Mouse (Mus musculus) embryonic facial prominence, embryonic 13.5 days (tissue): ENCODE data around the gene Klk1b21. TPM values are rescaled to one million over a fixed set of nuclear protein-coding genes. Genes with fewer than 3 reads are reported as not detected.
"Not testable (repeated sequence)": the region's sequence is repeated elsewhere in the genome, so short reads cannot be mapped to it uniquely, and the experiment has no call there.

Source experiments
- ATAC-seq: fragments of 200-750 bp; cut with Nextera tagmentation; 2 replicates; pipeline ENCODE4 v1.8.0; 2017; ENCODE audit warnings: low read depth; ENCODE audit not compliant: insufficient number of reproducible peaks, insufficient read depth, low FRiP score, low TSS enrichment
- H3K27ac ChIP-seq: fragments of 300-500 bp; sonication (generic); 2 replicates; pipeline ENCODE4 v1.5.1; 2015; ENCODE audit warnings: moderate library complexity, mild to moderate bottlenecking, inconsistent platforms
- H3K27me3 ChIP-seq: fragments of 300-500 bp; sonication (generic); 2 replicates; pipeline ENCODE4 v1.6.1; 2015; ENCODE audit warnings: mild to moderate bottlenecking, inconsistent platforms
- H3K36me3 ChIP-seq: fragments of 300-500 bp; sonication (generic); 2 replicates; pipeline ENCODE4 v1.6.1; 2015; ENCODE audit warnings: mild to moderate bottlenecking, inconsistent platforms
- H3K4me1 ChIP-seq: fragments of 300-500 bp; sonication (generic); 2 replicates; pipeline ENCODE4 v1.6.1; 2015; ENCODE audit warnings: inconsistent platforms
- H3K4me2 ChIP-seq: fragments of 300-500 bp; sonication (generic); 2 replicates; pipeline ENCODE4 v1.6.1; 2015; ENCODE audit warnings: moderate library complexity, mild to moderate bottlenecking, inconsistent platforms
- H3K4me3 ChIP-seq: fragments of 300-500 bp; sonication (generic); 2 replicates; pipeline ENCODE4 v1.5.1; 2015; ENCODE audit warnings: mild to moderate bottlenecking, inconsistent platforms
- H3K9ac ChIP-seq: fragments of 300-500 bp; sonication (generic); 2 replicates; pipeline ENCODE4 v1.6.1; 2015; ENCODE audit warnings: mild to moderate bottlenecking, inconsistent platforms
- H3K9me3 ChIP-seq: fragments of 300-500 bp; sonication (generic); 2 replicates; pipeline ENCODE4 v1.6.1; 2016; ENCODE audit warnings: inconsistent platforms
- WGBS: fragments of 180-500 bp; shearing (Covaris S2); methylation state at CpG from one replicate; pipeline ENCODE4 v1.1.7; 2015; ENCODE audit warnings: mixed read lengths; 5-methylcytosine and 5-hydroxymethylcytosine counted together
- polyA plus RNA-seq: library from polyadenylated mRNA; unstranded; fragments of >200 nt; fragmentation: Nextera tagmentation; extraction: Ambion mirVana; gene quantifications from 2 replicates; pipeline ENCODE4 v1.2.1, GENCODE M21; 2015

Klk1b21 gene
- polyA plus RNA-seq = not detected in 2 replicates

DNA sequence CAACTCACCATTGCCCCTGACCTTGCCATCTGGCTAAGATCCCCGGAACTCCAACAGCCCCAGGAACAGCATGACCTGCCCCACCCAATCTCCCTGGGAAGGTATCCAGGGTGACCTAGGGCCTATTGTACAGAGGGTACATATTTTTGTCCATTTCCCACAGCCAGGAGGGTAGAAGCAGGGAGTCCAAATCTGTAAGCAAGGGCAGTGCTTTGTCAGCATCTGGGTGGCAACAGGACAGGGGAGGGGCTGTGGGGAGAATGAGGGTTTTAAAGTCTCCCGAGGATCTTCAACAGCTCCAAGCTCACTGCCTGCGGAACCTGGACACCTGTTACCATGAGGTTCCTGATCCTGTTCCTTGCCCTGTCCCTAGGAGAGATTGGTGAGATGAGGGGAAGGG, at the start of gene Klk1b21:
Klk1b21 (plus strand) TSS at position 301 of the 400 bp plus-strand sequence.
- not testable (repeated sequence) for H3K4me3 ChIP-seq, ATAC-seq, H3K9me3 ChIP-seq, H3K9ac ChIP-seq, H3K4me2 ChIP-seq, H3K36me3 ChIP-seq, H3K27me3 ChIP-seq, H3K4me1 ChIP-seq, H3K27ac ChIP-seq
- 82% methylated on average over 3 of the region's 3 CpGs for WGBS

DNA sequence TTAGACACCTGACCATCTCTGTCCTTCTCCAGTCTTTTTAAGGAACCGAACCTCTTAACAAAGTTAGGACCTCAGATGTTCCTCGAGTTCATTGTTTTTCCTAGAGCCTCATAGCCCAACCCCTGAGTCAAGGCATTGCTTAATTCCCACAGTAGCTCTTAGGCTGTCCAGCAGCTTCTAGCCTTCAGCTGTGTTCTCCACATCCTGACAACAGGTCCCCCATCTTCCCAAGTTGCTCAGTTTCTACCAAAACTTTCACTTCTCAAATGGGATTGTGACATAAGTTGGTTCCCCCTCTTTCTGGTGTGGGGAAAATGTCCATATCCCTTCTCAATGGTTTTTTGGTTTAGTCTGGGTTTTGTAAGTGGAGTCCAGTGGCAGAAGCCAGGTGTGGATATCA, 30.0 kb upstream of the Klk1b21 start:
- WGBS = 71% methylated on average over 2 of the region's 2 CpGs
- H3K4me1 ChIP-seq = no peaks in the 10 kb centered on the region
- no peaks in the 10 kb centered on the region for H3K27me3 ChIP-seq
- no peaks in the 10 kb centered on the region for H3K36me3 ChIP-seq
- H3K27ac ChIP-seq = no peak overlapping the region
- ATAC-seq = no peak
- no peaks in the 10 kb centered on the region for H3K9me3 ChIP-seq
- H3K9ac ChIP-seq = no peak overlapping the region
- no peak overlapping the region for H3K4me2 ChIP-seq
- H3K4me3 ChIP-seq = no peak overlapping the region

DNA sequence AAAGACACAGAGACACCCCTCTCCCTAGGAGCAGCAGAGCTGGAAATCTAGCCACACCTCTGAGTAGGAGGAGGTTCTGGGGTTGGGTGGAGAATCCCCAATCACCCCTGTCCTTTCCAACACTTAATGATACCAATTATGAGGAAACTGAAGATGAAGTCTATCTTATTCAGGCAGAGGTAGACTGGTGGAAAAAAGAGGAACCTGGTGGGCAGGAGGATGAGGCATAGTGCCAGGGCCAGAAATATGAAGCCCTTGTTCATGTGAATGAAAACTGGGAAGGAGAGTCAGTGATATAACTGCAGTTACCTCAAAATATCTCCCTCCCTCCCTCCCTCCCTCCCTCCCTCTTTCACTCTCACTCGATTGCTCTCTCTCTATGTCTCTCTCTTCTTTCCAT, 24.4 kb upstream of the Klk1b21 start:
- H3K9ac ChIP-seq = no peak overlapping the region
- H3K4me3 ChIP-seq = no peak overlapping the region
- H3K4me1 ChIP-seq = no peaks in the 10 kb centered on the region
- no peaks in the 10 kb centered on the region; the same call in 1 of the 2 replicates for H3K9me3 ChIP-seq
- ATAC-seq = no peak
- H3K27me3 ChIP-seq = no peaks in the 10 kb centered on the region
- WGBS = 88% methylated on average over 1 of the region's 1 CpGs
- H3K4me2 ChIP-seq = no peak overlapping the region
- no peak overlapping the region for H3K27ac ChIP-seq
- no peaks in the 10 kb centered on the region for H3K36me3 ChIP-seq

DNA sequence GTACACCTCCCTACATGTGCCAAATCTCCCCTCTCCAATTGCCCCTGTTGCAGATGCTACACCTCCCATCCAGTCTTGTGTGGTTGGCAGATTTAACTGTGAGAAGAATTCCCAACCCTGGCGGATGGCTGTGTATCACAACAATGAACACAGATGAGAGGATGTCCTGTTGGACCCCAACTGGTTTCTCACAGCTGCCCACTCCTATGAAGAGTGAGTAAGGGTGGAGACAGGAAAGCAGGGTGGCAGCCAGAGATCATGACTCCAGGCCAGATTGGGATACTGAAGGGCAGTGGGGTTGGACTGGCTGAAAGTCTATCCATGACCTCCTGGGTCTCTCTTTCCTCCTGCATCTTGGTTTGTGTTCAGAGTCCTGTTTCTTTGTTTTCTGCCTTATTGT, 6.0 kb upstream of the Klk1b21 start:
- no peak for ATAC-seq
- 77% methylated on average over 1 of the region's 1 CpGs for WGBS
- H3K4me3 ChIP-seq = no peak overlapping the region
- H3K27ac ChIP-seq = no peak overlapping the region
- H3K27me3 ChIP-seq = no peaks in the 10 kb centered on the region
- H3K9me3 ChIP-seq = no peaks in the 10 kb centered on the region
- no peak overlapping the region for H3K4me2 ChIP-seq
- no peaks in the 10 kb centered on the region for H3K4me1 ChIP-seq
- no peaks in the 10 kb centered on the region for H3K36me3 ChIP-seq
- no peak overlapping the region for H3K9ac ChIP-seq

DNA sequence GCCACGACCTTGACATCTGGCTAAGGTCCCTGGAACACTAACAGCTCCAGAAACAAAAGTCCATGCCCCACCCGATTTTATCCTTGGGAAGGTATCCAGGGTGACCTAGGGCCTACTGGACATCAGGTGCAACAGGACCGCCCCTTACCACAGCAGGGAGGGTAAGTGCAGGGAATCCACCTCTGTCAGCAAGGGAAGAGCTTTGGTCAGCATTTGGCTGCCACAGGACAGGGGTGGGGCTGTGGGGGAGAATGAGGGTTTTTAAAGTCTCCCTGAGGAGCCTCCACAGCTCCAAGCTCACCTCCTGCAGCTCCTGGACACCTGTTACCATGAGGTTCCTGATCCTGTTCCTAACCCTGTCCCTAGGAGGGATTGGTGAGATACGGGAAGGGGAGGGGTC, 10.2 kb downstream of the Klk1b21 start, which contains the start of gene Klk1b22:
Klk1b22 (plus strand) TSS at position 301 of the 400 bp plus-strand sequence.
- H3K4me1 ChIP-seq = no peaks in the 10 kb centered on the region
- no peak within 1 kb of the TSS for H3K9ac ChIP-seq
- no peak within 1 kb of the TSS for H3K4me2 ChIP-seq
- no peaks in the 10 kb centered on the region for H3K27me3 ChIP-seq
- H3K36me3 ChIP-seq = no peaks in the 10 kb centered on the region
- no peak for ATAC-seq
- WGBS = 61% methylated on average over 4 of the region's 4 CpGs
- no peaks in the 10 kb centered on the region for H3K9me3 ChIP-seq
- H3K27ac ChIP-seq = no peak within 1 kb of the TSS
- no peak within 1 kb of the TSS for H3K4me3 ChIP-seq

DNA sequence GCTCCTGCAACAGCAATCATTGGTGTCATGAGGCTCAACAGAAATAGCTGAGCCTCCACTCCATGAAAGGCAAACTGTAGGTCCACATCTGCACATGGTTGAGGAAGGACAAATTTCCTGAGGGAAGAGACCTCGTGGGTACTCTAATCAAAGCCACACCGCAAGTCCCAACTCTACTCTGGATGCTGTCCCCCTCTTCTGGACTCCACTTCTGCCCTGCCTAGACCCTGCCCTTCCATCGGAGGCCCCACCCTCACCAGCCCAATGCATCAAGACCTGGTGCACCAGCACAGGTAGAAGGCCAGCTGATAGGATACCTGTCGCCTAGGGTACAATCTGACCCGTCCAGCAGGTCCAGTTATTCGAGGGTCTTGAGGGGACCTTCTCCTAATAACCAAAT, 21.3 kb downstream of the Klk1b21 start:
- no peaks in the 10 kb centered on the region for H3K4me1 ChIP-seq
- WGBS = 87% methylated on average over 6 of the region's 6 CpGs
- no peak for ATAC-seq

DNA sequence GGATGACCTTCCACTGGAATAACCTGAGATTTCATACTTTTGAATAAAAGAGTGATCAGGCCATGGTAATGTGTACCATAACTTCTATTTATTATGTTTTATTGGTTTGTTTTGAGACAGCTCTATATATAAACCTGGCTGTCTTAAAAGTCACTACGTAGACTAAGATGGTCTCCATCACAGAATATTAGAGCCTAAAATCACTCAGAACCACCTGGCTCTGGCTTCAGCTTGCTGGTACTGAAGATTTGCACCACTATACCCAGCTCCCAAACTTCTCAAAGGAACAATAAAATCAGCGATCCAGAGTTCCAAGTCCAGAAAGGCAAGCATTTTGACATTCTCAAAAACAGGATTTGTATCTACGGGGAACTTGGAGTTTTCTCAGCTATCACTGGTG, 34.3 kb downstream of the Klk1b21 start, which contains the start of gene Klk1b16:
Klk1b16 (plus strand) TSS at position 301 of the 400 bp plus-strand sequence.
- no peak within 1 kb of the TSS for H3K4me3 ChIP-seq
- WGBS = 88% methylated on average over 3 of the region's 3 CpGs
- ATAC-seq = no peak
- no peak within 1 kb of the TSS for H3K4me2 ChIP-seq
- H3K27me3 ChIP-seq = no peaks in the 10 kb centered on the region
- H3K9me3 ChIP-seq = no peaks in the 10 kb centered on the region
- no peak within 1 kb of the TSS for H3K9ac ChIP-seq
- no peaks in the 10 kb centered on the region for H3K4me1 ChIP-seq
- no peaks in the 10 kb centered on the region for H3K36me3 ChIP-seq
- H3K27ac ChIP-seq = no peak within 1 kb of the TSS

More for the DNA sequence above, 21.3 kb downstream of the Klk1b21 start:
- Histone ChIP-seq H3K36me3 (no peaks in the 10 kb centered on the region), H3K9me3 (no peaks in the 10 kb centered on the region), H3K27ac (no peak overlapping the region), H3K9ac (no peak overlapping the region), H3K27me3 (no peaks in the 10 kb centered on the region), H3K4me3 (no peak overlapping the region), H3K4me2 (no peak overlapping the region)

Other genes with a start within 250 kb of the Klk1b21 start
- 0.44 TPM in 1 of 2 replicates, not detected in the other for gene Klk4, start 221.2 kb upstream of the Klk1b21 start, polyA plus RNA-seq
- not detected in 2 replicates for gene Klk15, start 168.6 kb upstream of the Klk1b21 start, polyA plus RNA-seq
- not detected in 2 replicates for gene Klk1b8, start 151.7 kb upstream of the Klk1b21 start, polyA plus RNA-seq
- gene Klk1b1, start 135.6 kb upstream of the Klk1b21 start, polyA plus RNA-seq = not detected in 2 replicates
- not detected in 2 replicates for gene Klk1b9, start 126.3 kb upstream of the Klk1b21 start, polyA plus RNA-seq
- gene Klk1b11, start 106.5 kb upstream of the Klk1b21 start, polyA plus RNA-seq = not detected in 2 replicates
- gene Klk1b26, start 90.2 kb upstream of the Klk1b21 start, polyA plus RNA-seq = not detected in 2 replicates
- not detected in 2 replicates for gene Klk1b27, start 50.0 kb upstream of the Klk1b21 start, polyA plus RNA-seq
- not detected in 2 replicates for gene Klk1b22, start 10.3 kb downstream of the Klk1b21 start, polyA plus RNA-seq
- gene Klk1b16, start 34.4 kb downstream of the Klk1b21 start, polyA plus RNA-seq = not detected in 2 replicates
- not detected in 2 replicates for gene Klk1b24, start 85.9 kb downstream of the Klk1b21 start, polyA plus RNA-seq
- gene Klk1b3, start 95.9 kb downstream of the Klk1b21 start, polyA plus RNA-seq = not detected in 2 replicates
- not detected in 2 replicates for gene Klk1b4, start 105.1 kb downstream of the Klk1b21 start, polyA plus RNA-seq
- gene Klk1b5, start 113.6 kb downstream of the Klk1b21 start, polyA plus RNA-seq = not detected in 2 replicates
- not detected in 2 replicates for gene Klk1, start 123.0 kb downstream of the Klk1b21 start, polyA plus RNA-seq
- gene Gm36864, start 133.8 kb downstream of the Klk1b21 start, polyA plus RNA-seq = 0.21 TPM in 1 of 2 replicates, not detected in the other
- gene 1700028J19Rik, start 144.4 kb downstream of the Klk1b21 start, polyA plus RNA-seq = 1.4 TPM in 2 replicates
- 199 and 210 TPM in 2 replicates for gene 2410002F23Rik, start 144.4 kb downstream of the Klk1b21 start, polyA plus RNA-seq
- gene Acp4, start 155.1 kb downstream of the Klk1b21 start, polyA plus RNA-seq = 0.13 TPM in 1 of 2 replicates, not detected in the other
- gene Gm15517, start 159.1 kb downstream of the Klk1b21 start, polyA plus RNA-seq = not detected in 2 replicates
- gene Clec11a, start 204.6 kb downstream of the Klk1b21 start, polyA plus RNA-seq = 9.1 and 11.9 TPM in 2 replicates
- 5.5 and 6.8 TPM in 2 replicates for gene Shank1, start 207.9 kb downstream of the Klk1b21 start, polyA plus RNA-seq